Mouse (Mus musculus): Measurements from ENCODE around the gene Preb.

DNA sequence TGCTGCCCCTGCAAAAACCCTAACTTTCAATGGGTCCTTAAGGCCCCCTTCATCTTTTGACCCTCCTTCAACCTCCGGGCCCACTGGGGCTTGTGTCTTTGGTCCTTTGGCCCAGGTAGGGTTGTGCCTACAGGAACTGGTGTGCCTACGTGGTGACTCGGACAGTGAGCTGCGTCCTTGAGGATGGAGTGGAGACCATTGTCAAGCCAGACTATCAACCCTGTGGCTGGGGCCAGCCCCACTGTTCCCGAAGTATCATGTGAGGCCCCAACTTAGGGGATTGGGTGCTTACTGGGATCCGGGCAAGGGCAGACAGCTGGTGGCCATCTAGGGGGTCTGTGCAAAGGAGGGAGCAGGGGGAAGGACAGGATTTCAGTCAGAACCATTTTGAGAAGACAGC, 45.3 kb downstream of the Preb start:
- TF ChIP-seq EP300 (optimal IDR thresholded peaks at IDR 0.05) (no peak), CTCF (IDR thresholded peaks at IDR 0.05; ENCODE audit: low read depth) (no peak)
